Mouse (Mus musculus) bone marrow, adult 2 months (tissue): ENCODE measurements at regions not wholly inside any gene's neighbourhood (a gene's known extent, or its start where the extent isn't known, plus 50 kb on each side); places are given as distances from the start of the nearest gene placed in this dataset.

Experiments
- CTCF ChIP-seq: fragments of 200-500 bp; IDR thresholded peaks from 2 replicates; pipeline ENCODE4 v1.5.1; 2011; ENCODE audit warnings: low read length, control low read depth; ENCODE audit not compliant: control insufficient read depth, insufficient read depth
- POLR2A ChIP-seq: fragments of 200-500 bp; IDR thresholded peaks from 2 replicates; pipeline ENCODE4 v1.6.1; 2011; ENCODE audit warnings: low read depth, mild to moderate bottlenecking, control low read depth, low read length, borderline replicate concordance; ENCODE audit not compliant: control insufficient read depth

DNA sequence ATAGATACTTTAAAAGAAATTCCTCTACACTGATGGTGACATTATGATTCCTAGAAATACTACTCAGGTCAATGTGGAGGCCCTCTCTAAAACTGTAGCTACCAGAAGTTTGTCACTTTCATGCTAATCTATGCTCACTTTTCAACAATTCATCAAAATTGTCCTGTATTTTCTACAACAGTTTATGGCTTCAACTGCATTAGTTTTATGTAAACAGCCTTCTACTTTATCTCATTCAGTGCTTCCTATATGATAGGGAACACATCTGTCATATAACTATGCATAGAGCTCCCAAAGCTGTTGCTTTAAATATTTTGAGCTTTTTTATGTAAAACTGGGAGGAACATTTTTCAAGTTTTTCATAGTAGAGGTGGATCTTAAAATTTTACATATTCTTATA is 338.7 kb upstream of the Dph6 start:
- TF ChIP-seq POLR2A, result no peak
- TF ChIP-seq CTCF, result no peak
